Mouse (Mus musculus): Measurements from ENCODE around the gene Pim3. TPM values are rescaled to one million over a fixed set of nuclear protein-coding genes. Genes with fewer than 3 reads are reported as not detected.

Pim3 gene
- polyA plus RNA-seq, 1 experiment from 2014 or later: 49.1 TPM

DNA sequence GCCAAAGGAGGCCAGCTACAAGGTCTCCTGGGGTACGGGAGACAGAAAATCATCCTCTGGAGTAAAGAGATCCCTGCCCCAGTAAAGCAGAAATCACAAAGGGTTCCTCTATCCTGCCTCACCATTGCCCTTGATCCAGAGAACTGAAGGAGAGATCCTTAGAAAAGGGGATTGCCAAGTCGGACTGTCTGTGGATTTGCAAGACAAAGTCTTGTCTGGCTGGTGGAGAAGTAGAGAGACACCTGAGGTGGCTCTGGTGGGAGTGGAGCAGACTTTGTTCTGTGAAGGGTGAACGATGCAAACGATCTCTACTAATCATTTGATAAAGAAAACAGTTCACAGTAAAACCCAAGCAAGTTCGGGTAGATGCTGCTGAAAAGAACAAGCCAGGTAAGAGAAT, 30.9 kb downstream of the Pim3 start:
- Histone ChIP-seq H3K4me1 (ENCODE audit: control insufficient read depth, insufficient read depth, low read length) (peaks cover 7% of the 10 kb centered on the region; the same call in 1 of the 2 replicates), H3K27me3 (replicated peaks; ENCODE audit: control insufficient read depth, insufficient read depth, low read length) (0 out of 2 replicates have a peak, but pooled peaks cover 5% of the 10 kb centered on the region), H3K4me3 (ENCODE audit: low read depth, low read length) (no peak overlapping the region), H3K9me3 (replicated peaks; ENCODE audit: control insufficient read depth, low read length) (no peaks in the 10 kb centered on the region), H3K36me3 (ENCODE audit: control insufficient read depth, insufficient read depth, low read length) (no peaks in the 10 kb centered on the region), H3K9ac (ENCODE audit: low read length) (no peak overlapping the region), H3K27ac (ENCODE audit: low read depth, low read length) (no peak overlapping the region), H3K4me2 (ENCODE audit: low read length) (no peak overlapping the region)
- ATAC-seq (no peak), DNase-seq (ENCODE audit: low spot score) (no peak)
- WGBS: 68% methylated on average over 5 of the region's 5 CpGs

- peaks cover 7% of the 10 kb centered on the region; the same call in 1 of the 2 replicates for H3K4me1 ChIP-seq (ENCODE audit: control insufficient read depth, insufficient read depth, low read length)
- no peak for ATAC-seq
- no peak overlapping the region for H3K4me2 ChIP-seq (ENCODE audit: low read length)
- H3K9ac ChIP-seq (ENCODE audit: low read length): no peak overlapping the region
- H3K9me3 ChIP-seq (replicated peaks; ENCODE audit: control insufficient read depth, low read length): no peaks in the 10 kb centered on the region
- no peak for DNase-seq (ENCODE audit: low spot score)
- no peak overlapping the region for H3K27ac ChIP-seq (ENCODE audit: low read depth, low read length)
- 0 out of 2 replicates have a peak, but pooled peaks cover under 1% of the 10 kb centered on the region for H3K27me3 ChIP-seq (replicated peaks; ENCODE audit: control insufficient read depth, insufficient read depth, low read length)
- 67% methylated on average over 7 of the region's 7 CpGs for WGBS
- no peak overlapping the region for H3K4me3 ChIP-seq (ENCODE audit: low read depth, low read length)
- H3K36me3 ChIP-seq (ENCODE audit: control insufficient read depth, insufficient read depth, low read length): no peaks in the 10 kb centered on the region
Measured at GRCm38 (mm10) chr15:88895119-88895518, 33.1 kb downstream of the Pim3 start.

- Histone ChIP-seq H3K4me1 (ENCODE audit: control insufficient read depth, insufficient read depth, low read length) (peaks cover 4% of the 10 kb centered on the region; the same call in 1 of the 2 replicates), H3K27ac (ENCODE audit: low read depth, low read length) (no peak overlapping the region), H3K27me3 (replicated peaks; ENCODE audit: control insufficient read depth, insufficient read depth, low read length) (no peaks in the 10 kb centered on the region), H3K4me3 (ENCODE audit: low read depth, low read length) (no peak overlapping the region), H3K4me2 (ENCODE audit: low read length) (no peak overlapping the region), H3K9me3 (replicated peaks; ENCODE audit: control insufficient read depth, low read length) (no peaks in the 10 kb centered on the region), H3K9ac (ENCODE audit: low read length) (no peak overlapping the region), H3K36me3 (ENCODE audit: control insufficient read depth, insufficient read depth, low read length) (no peaks in the 10 kb centered on the region)
- no peak for DNase-seq (ENCODE audit: low spot score)
- no peak for ATAC-seq
- WGBS: 88% methylated on average over 6 of the region's 6 CpGs
Measured at GRCm38 (mm10) chr15:88895891-88896290, 33.9 kb downstream of the Pim3 start.

DNA sequence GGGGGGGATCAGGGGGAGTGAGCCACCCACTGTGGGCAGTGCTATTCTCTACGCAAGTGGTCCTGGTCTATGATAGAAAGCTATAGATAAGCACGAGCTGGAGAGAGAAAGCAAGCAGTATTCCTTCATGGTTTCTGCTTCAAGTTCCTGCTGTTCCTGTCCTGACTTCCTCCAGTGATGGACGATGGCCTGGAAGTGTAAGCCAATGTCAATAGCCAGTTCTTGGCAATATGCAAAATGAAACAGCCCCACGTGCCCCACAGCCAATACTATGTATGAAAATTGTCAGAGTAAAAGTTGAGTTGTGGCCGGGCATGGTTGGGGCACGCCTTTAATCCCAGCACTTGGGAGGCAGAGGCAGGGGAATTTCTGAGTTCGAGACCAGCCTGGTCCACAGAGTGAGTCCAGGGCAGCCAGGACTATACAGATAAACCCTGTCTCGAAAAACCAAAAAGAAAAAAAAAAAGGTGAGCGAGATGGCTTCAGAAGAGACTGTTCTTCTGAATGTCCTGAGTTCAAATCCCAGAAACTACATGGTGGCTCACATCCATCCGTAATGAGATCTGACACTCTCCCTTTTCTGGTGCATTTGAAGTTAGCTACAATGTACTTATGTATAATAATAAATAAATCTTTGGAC, 34.5 kb downstream of the Pim3 start:
- Histone ChIP-seq H3K36me3 (ENCODE audit: control insufficient read depth, insufficient read depth, low read length) (no peaks in the 10 kb centered on the region), H3K4me2 (ENCODE audit: low read length) (no peak overlapping the region), H3K9me3 (replicated peaks; ENCODE audit: control insufficient read depth, low read length) (no peaks in the 10 kb centered on the region), H3K27me3 (replicated peaks; ENCODE audit: control insufficient read depth, insufficient read depth, low read length) (no peaks in the 10 kb centered on the region), H3K4me1 (ENCODE audit: control insufficient read depth, insufficient read depth, low read length) (no peaks in the 10 kb centered on the region), H3K4me3 (ENCODE audit: low read depth, low read length) (no peak overlapping the region), H3K9ac (ENCODE audit: low read length) (no peak overlapping the region), H3K27ac (ENCODE audit: low read depth, low read length) (no peak overlapping the region)
- WGBS: 90% methylated on average over 10 of the region's 10 CpGs
- DNase-seq (ENCODE audit: low spot score) (no peak), ATAC-seq (no peak)

GRCm38 (mm10) chr15:88902200-88902875, 40.4 kb downstream of the Pim3 start:
- WGBS: 88% methylated on average over 15 of the region's 15 CpGs
- ATAC-seq (no peak), DNase-seq (ENCODE audit: low spot score) (no peak)
- Histone ChIP-seq H3K4me1 (ENCODE audit: control insufficient read depth, insufficient read depth, low read length) (no peaks in the 10 kb centered on the region), H3K4me3 (ENCODE audit: low read depth, low read length) (no peak overlapping the region), H3K27me3 (replicated peaks; ENCODE audit: control insufficient read depth, insufficient read depth, low read length) (no peaks in the 10 kb centered on the region), H3K4me2 (ENCODE audit: low read length) (no peak overlapping the region), H3K9me3 (replicated peaks; ENCODE audit: control insufficient read depth, low read length) (no peaks in the 10 kb centered on the region), H3K9ac (ENCODE audit: low read length) (no peak overlapping the region), H3K27ac (ENCODE audit: low read depth, low read length) (no peak overlapping the region), H3K36me3 (ENCODE audit: control insufficient read depth, insufficient read depth, low read length) (no peaks in the 10 kb centered on the region)

DNA sequence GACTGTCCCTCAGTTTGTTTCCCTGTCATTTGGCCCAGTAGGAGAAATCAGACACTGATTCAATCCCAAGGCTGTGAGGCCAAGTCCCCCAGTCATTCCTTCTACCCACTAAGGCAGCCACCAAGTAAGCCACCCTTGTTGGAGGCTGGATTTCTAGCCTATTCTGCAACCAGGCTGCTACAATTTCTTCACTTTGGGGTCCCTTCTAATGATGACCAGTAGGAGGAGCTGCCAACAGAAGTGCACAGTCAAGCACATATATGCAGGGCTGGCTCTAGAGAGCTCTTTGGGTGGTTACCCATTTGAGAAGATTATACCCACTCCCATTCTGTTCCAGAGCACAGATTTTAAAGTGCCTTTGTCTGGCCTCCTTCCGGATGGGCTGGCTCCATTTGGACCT, 41.1 kb downstream of the Pim3 start:
- H3K27me3 ChIP-seq (replicated peaks; ENCODE audit: control insufficient read depth, insufficient read depth, low read length): no peaks in the 10 kb centered on the region
- WGBS: 89% methylated on average over 1 of the region's 1 CpGs
- ATAC-seq: no peak

GRCm38 (mm10) chr15:88904056-88904811, 42.2 kb downstream of the Pim3 start:
- no peaks in the 10 kb centered on the region for H3K27me3 ChIP-seq (replicated peaks; ENCODE audit: control insufficient read depth, insufficient read depth, low read length)
- 84% methylated on average over 14 of the region's 14 CpGs for WGBS
- no peak overlapping the region for H3K4me2 ChIP-seq (ENCODE audit: low read length)
- H3K36me3 ChIP-seq (ENCODE audit: control insufficient read depth, insufficient read depth, low read length): no peaks in the 10 kb centered on the region
- DNase-seq (ENCODE audit: low spot score): no peak
- H3K4me3 ChIP-seq (ENCODE audit: low read depth, low read length): no peak overlapping the region
- H3K9ac ChIP-seq (ENCODE audit: low read length): no peak overlapping the region
- no peak overlapping the region for H3K27ac ChIP-seq (ENCODE audit: low read depth, low read length)
- no peaks in the 10 kb centered on the region for H3K4me1 ChIP-seq (ENCODE audit: control insufficient read depth, insufficient read depth, low read length)
- ATAC-seq: no peak
- no peaks in the 10 kb centered on the region for H3K9me3 ChIP-seq (replicated peaks; ENCODE audit: control insufficient read depth, low read length)

More for the DNA sequence above, 41.1 kb downstream of the Pim3 start:
- no peak overlapping the region for H3K4me3 ChIP-seq (ENCODE audit: low read depth, low read length)
- H3K4me2 ChIP-seq (ENCODE audit: low read length): no peak overlapping the region
- no peak for DNase-seq (ENCODE audit: low spot score)
- H3K4me1 ChIP-seq (ENCODE audit: control insufficient read depth, insufficient read depth, low read length): no peaks in the 10 kb centered on the region
- no peak overlapping the region for H3K9ac ChIP-seq (ENCODE audit: low read length)
- H3K9me3 ChIP-seq (replicated peaks; ENCODE audit: control insufficient read depth, low read length): no peaks in the 10 kb centered on the region
- no peak overlapping the region for H3K27ac ChIP-seq (ENCODE audit: low read depth, low read length)
- no peaks in the 10 kb centered on the region for H3K36me3 ChIP-seq (ENCODE audit: control insufficient read depth, insufficient read depth, low read length)

DNA sequence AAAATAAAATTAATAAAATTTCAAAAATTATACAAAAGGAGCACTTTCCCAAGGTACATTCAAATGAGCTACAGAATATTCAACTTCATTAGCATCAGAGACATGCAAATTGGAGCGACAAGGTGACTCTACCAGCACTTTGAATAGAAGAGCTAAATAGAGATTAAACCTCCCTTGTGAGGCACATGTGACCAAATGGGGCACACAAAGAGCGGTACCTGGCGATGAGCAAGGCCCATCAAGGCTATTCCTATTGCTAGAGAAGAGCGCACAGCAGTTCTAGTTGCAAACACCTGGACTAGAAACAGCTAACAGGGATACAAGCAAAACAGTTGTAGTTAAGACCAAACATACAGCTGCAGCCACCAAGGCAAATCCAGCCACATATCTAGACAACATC, 44.4 kb downstream of the Pim3 start:
- Histone ChIP-seq H3K4me2 (ENCODE audit: low read length) (no peak overlapping the region), H3K4me1 (ENCODE audit: control insufficient read depth, insufficient read depth, low read length) (no peaks in the 10 kb centered on the region), H3K9ac (ENCODE audit: low read length) (no peak overlapping the region), H3K27me3 (replicated peaks; ENCODE audit: control insufficient read depth, insufficient read depth, low read length) (no peaks in the 10 kb centered on the region), H3K27ac (ENCODE audit: low read depth, low read length) (no peak overlapping the region), H3K36me3 (ENCODE audit: control insufficient read depth, insufficient read depth, low read length) (no peaks in the 10 kb centered on the region), H3K4me3 (ENCODE audit: low read depth, low read length) (no peak overlapping the region), H3K9me3 (replicated peaks; ENCODE audit: control insufficient read depth, low read length) (no peaks in the 10 kb centered on the region)
- 61% methylated on average over 4 of the region's 4 CpGs for WGBS
- ATAC-seq (no peak), DNase-seq (ENCODE audit: low spot score) (no peak)

GRCm38 (mm10) chr15:88915046-88915445, 53.1 kb downstream of the Pim3 start:
- H3K9me3 ChIP-seq (replicated peaks; ENCODE audit: control insufficient read depth, low read length): no peaks in the 10 kb centered on the region
- H3K4me3 ChIP-seq (ENCODE audit: low read depth, low read length): no peak overlapping the region
- no peaks in the 10 kb centered on the region for H3K27me3 ChIP-seq (replicated peaks; ENCODE audit: control insufficient read depth, insufficient read depth, low read length)
- WGBS: 93% methylated on average over 7 of the region's 7 CpGs
- no peak overlapping the region for H3K27ac ChIP-seq (ENCODE audit: low read depth, low read length)
- DNase-seq (ENCODE audit: low spot score): no peak
- H3K4me2 ChIP-seq (ENCODE audit: low read length): no peak overlapping the region
- no peaks in the 10 kb centered on the region for H3K36me3 ChIP-seq (ENCODE audit: control insufficient read depth, insufficient read depth, low read length)
- no peak for ATAC-seq
- H3K9ac ChIP-seq (ENCODE audit: low read length): no peak overlapping the region
- H3K4me1 ChIP-seq (ENCODE audit: control insufficient read depth, insufficient read depth, low read length): no peaks in the 10 kb centered on the region
